Mouse (Mus musculus) heart, embryonic 14.5 days (tissue): ENCODE data around the gene Ephb2. TPM values are rescaled to one million over a fixed set of nuclear protein-coding genes. Genes with fewer than 3 reads are reported as not detected.

Source experiments
- ATAC-seq: fragments of 200-750 bp; cut with Nextera tagmentation; 2 replicates; pipeline ENCODE4 v1.8.0; 2017; ENCODE audit warnings: low read depth, moderate TSS enrichment; ENCODE audit not compliant: insufficient number of reproducible peaks, insufficient read depth, low FRiP score
- H3K27ac ChIP-seq, 2 experiments: fragments of 200-500 bp in 1 of 2; fragments of 300-500 bp in 1 of 2; sonication (generic) in 1 of 2; replicated peaks in 1 of 2; 2 replicates each; pipeline ENCODE4 v1.5.1; 2012 to 2014; ENCODE audit warnings: low read depth in 2 of 2, low read length in 2 of 2, control low read depth in 1 of 2, mild to moderate bottlenecking in 1 of 2, mixed read lengths in 1 of 2; ENCODE audit not compliant: control insufficient read depth in 1 of 2, insufficient read depth in 1 of 2
- H3K27me3 ChIP-seq: fragments of 300-500 bp; sonication (generic); 2 replicates; pipeline ENCODE4 v1.6.1; 2014; ENCODE audit warnings: mild to moderate bottlenecking, low read length, control low read depth; ENCODE audit not compliant: control insufficient read depth, insufficient read depth
- H3K36me3 ChIP-seq: fragments of 300-500 bp; sonication (generic); 2 replicates; pipeline ENCODE4 v1.6.1; 2014; ENCODE audit warnings: mild to moderate bottlenecking, control low read depth, low read length, mixed read lengths; ENCODE audit not compliant: control insufficient read depth, insufficient read depth
- H3K4me1 ChIP-seq, 2 experiments: fragments of 200-500 bp in 1 of 2; fragments of 300-500 bp in 1 of 2; sonication (generic) in 1 of 2; 2 replicates each; pipeline ENCODE4 v1.6.1; 2012 to 2014; ENCODE audit warnings: low read length in 2 of 2, control low read depth in 1 of 2, mixed read lengths in 1 of 2; ENCODE audit not compliant: control insufficient read depth in 2 of 2, insufficient read depth in 2 of 2
- H3K4me2 ChIP-seq: fragments of 300-500 bp; sonication (generic); 2 replicates; pipeline ENCODE4 v1.6.1; 2014; ENCODE audit warnings: mild to moderate bottlenecking, low read length
- H3K4me3 ChIP-seq, 2 experiments: fragments of 200-500 bp in 1 of 2; fragments of 300-500 bp in 1 of 2; sonication (generic) in 1 of 2; 2 replicates each; pipeline ENCODE4 v1.5.1; 2012 to 2014; ENCODE audit warnings: low read length in 2 of 2, mild to moderate bottlenecking in 2 of 2, control low read depth in 1 of 2, low read depth in 1 of 2, moderate library complexity in 1 of 2; ENCODE audit not compliant: control insufficient read depth in 1 of 2, insufficient read depth in 1 of 2
- H3K9ac ChIP-seq: fragments of 300-500 bp; sonication (generic); 2 replicates; pipeline ENCODE4 v1.6.1; 2014; ENCODE audit warnings: mild to moderate bottlenecking, low read length
- H3K9me3 ChIP-seq: fragments of 300-500 bp; sonication (generic); 2 replicates; pipeline ENCODE4 v1.6.1; 2016; ENCODE audit warnings: low read length, control low read depth; ENCODE audit not compliant: control insufficient read depth
- WGBS: fragments of 180-500 bp; shearing (Covaris S2); extraction: QIAGEN DNeasy Blood & Tissue Kit; methylation state at CpG from one replicate; pipeline ENCODE4 v1.1.7; 2014; 5-methylcytosine and 5-hydroxymethylcytosine counted together
- polyA plus RNA-seq: library from polyadenylated mRNA; unstranded; fragments of >200 nt; fragmentation: Nextera tagmentation; extraction: Ambion mirVana; gene quantifications from 2 replicates; pipeline ENCODE4 v1.2.1, GENCODE M21; 2014

The Ephb2 gene
- polyA plus RNA-seq, 1 experiment from 2014 or later = 1.6 TPM

- Histone ChIP-seq H3K9ac (no peak overlapping the region), H3K4me1 (peaks cover 23 to 36% of the 10 kb centered on the region in 2 experiments), H3K9me3 (no peaks in the 10 kb centered on the region), H3K36me3 (no peaks in the 10 kb centered on the region), H3K4me2 (no peak overlapping the region), H3K27me3 (peaks cover 6% of the 10 kb centered on the region; the same call in 1 of the 2 replicates), H3K4me3 (no peak overlapping the region), H3K27ac (peak overlapping the region in 1 of 2 experiments; percentile 35; a peak in 2 of 4 replicates)
- 64% methylated on average over 13 of the region's 13 CpGs for WGBS
- ATAC-seq = no peak
Observed at GRCm38 (mm10) chr4:136731008-136731609, 104.7 kb downstream of the Ephb2 start.

GRCm38 (mm10) chr4:136730501-136730900, 105.3 kb downstream of the Ephb2 start:
- Histone ChIP-seq H3K36me3 (no peaks in the 10 kb centered on the region), H3K9me3 (no peaks in the 10 kb centered on the region), H3K27me3 (peaks cover 6% of the 10 kb centered on the region; the same call in 1 of the 2 replicates), H3K4me3 (no peak overlapping the region), H3K4me1 (peaks cover 23 to 30% of the 10 kb centered on the region in 2 experiments), H3K9ac (no peak overlapping the region), H3K4me2 (no peak overlapping the region), H3K27ac (no peak overlapping the region)
- 60% methylated on average over 9 of the region's 9 CpGs for WGBS
- ATAC-seq = no peak

GRCm38 (mm10) chr4:136729574-136729973, 106.2 kb downstream of the Ephb2 start:
- Histone ChIP-seq H3K4me2 (no peak overlapping the region), H3K36me3 (no peaks in the 10 kb centered on the region), H3K9ac (no peak overlapping the region), H3K4me3 (no peak overlapping the region), H3K27ac (no peak overlapping the region), H3K27me3 (peaks cover 5% of the 10 kb centered on the region; the same call in 1 of the 2 replicates), H3K9me3 (no peaks in the 10 kb centered on the region), H3K4me1 (peaks cover 23 to 27% of the 10 kb centered on the region in 2 experiments)
- ATAC-seq = no peak
- 91% methylated on average over 2 of the region's 2 CpGs for WGBS

GRCm38 (mm10) chr4:136726941-136727340, 108.8 kb downstream of the Ephb2 start:
- no peaks in the 10 kb centered on the region for H3K27me3 ChIP-seq
- H3K27ac ChIP-seq = no peak overlapping the region
- H3K36me3 ChIP-seq = no peaks in the 10 kb centered on the region
- 86% methylated on average over 8 of the region's 8 CpGs for WGBS
- H3K4me1 ChIP-seq = peaks cover 13% of the 10 kb centered on the region in 2 experiments
- H3K9me3 ChIP-seq = no peaks in the 10 kb centered on the region
- no peak overlapping the region for H3K4me3 ChIP-seq
- no peak for ATAC-seq
- no peak overlapping the region for H3K9ac ChIP-seq
- no peak overlapping the region for H3K4me2 ChIP-seq

GRCm38 (mm10) chr4:136724731-136725130, 111.1 kb downstream of the Ephb2 start:
- Histone ChIP-seq H3K9ac (no peak overlapping the region), H3K36me3 (no peaks in the 10 kb centered on the region), H3K27ac (no peak overlapping the region), H3K4me2 (no peak overlapping the region), H3K27me3 (no peaks in the 10 kb centered on the region), H3K4me1 (peaks cover 0 to 3% of the 10 kb centered on the region in 2 experiments; a peak in 1 of 4 replicates), H3K4me3 (no peak overlapping the region), H3K9me3 (no peaks in the 10 kb centered on the region)
- WGBS = 68% methylated on average over 17 of the region's 17 CpGs
- no peak for ATAC-seq

GRCm38 (mm10) chr4:136722361-136723082, 113.3 kb downstream of the Ephb2 start:
- WGBS = 53% methylated on average over 17 of the region's 17 CpGs
- no peak for ATAC-seq
- H3K27ac ChIP-seq = no peak overlapping the region

GRCm38 (mm10) chr4:136721937-136722336, 113.9 kb downstream of the Ephb2 start:
- no peaks in the 10 kb centered on the region for H3K27me3 ChIP-seq
- no peak overlapping the region for H3K9ac ChIP-seq
- no peak overlapping the region for H3K4me3 ChIP-seq
- no peak for ATAC-seq
- 0 out of 2 replicates have a peak, but pooled peaks cover 3% of the 10 kb centered on the region for H3K9me3 ChIP-seq
- H3K4me2 ChIP-seq = no peak overlapping the region
- H3K27ac ChIP-seq = no peak overlapping the region
- H3K36me3 ChIP-seq = no peaks in the 10 kb centered on the region
- H3K4me1 ChIP-seq = peaks cover 0 to 3% of the 10 kb centered on the region in 2 experiments; a peak in 1 of 4 replicates
- WGBS = 66% methylated on average over 3 of the region's 3 CpGs

More at GRCm38 (mm10) chr4:136722361-136723082, 113.3 kb downstream of the Ephb2 start:
- H3K4me3 ChIP-seq = no peak overlapping the region
- H3K4me2 ChIP-seq = no peak overlapping the region
- H3K9me3 ChIP-seq = 0 out of 2 replicates have a peak, but pooled peaks cover 3% of the 10 kb centered on the region
- no peaks in the 10 kb centered on the region for H3K36me3 ChIP-seq
- no peaks in the 10 kb centered on the region for H3K27me3 ChIP-seq
- peaks cover 0 to 3% of the 10 kb centered on the region in 2 experiments; a peak in 1 of 4 replicates for H3K4me1 ChIP-seq
- no peak overlapping the region for H3K9ac ChIP-seq
